Mouse (Mus musculus) G1E (cell line): ENCODE data around the gene Lkaaear1. TPM values are rescaled to one million over a fixed set of nuclear protein-coding genes. Genes with fewer than 3 reads are reported as not detected.

Experiments
- ATAC-seq: 2 replicates; pipeline ENCODE4 v1.8.0; 2016; ENCODE audit warnings: mild to moderate bottlenecking; ENCODE audit not compliant: insufficient number of reproducible peaks, poor library complexity, low FRiP score, severe bottlenecking; ENCODE audit errors: extremely low read depth
- DNase-seq: peaks from one replicate; pipeline ENCODE4 v3.0.0; 2012; ENCODE audit warnings: low spot score
- H3K27me3 ChIP-seq: 2 replicates; pipeline ENCODE4 v1.6.1; 2012; ENCODE audit warnings: mild to moderate bottlenecking, low read length, inconsistent platforms; ENCODE audit not compliant: insufficient read depth
- H3K36me3 ChIP-seq: replicated peaks from 2 replicates; pipeline ENCODE3; 2012; ENCODE audit warnings: mild to moderate bottlenecking, inconsistent platforms
- H3K4me1 ChIP-seq: 2 replicates; pipeline ENCODE4 v1.6.1; 2012; ENCODE audit warnings: low read depth, low read length, inconsistent platforms, mixed read lengths; ENCODE audit not compliant: insufficient read depth
- H3K4me3 ChIP-seq: 2 replicates; pipeline ENCODE4 v1.5.1; 2012; ENCODE audit warnings: low read depth, mild to moderate bottlenecking, inconsistent platforms, low read length, moderate library complexity, mixed read lengths
- H3K9me3 ChIP-seq: replicated peaks from 2 replicates; pipeline ENCODE4 v1.6.1; 2012; ENCODE audit warnings: inconsistent platforms
- CTCF ChIP-seq: IDR thresholded peaks from 2 replicates; pipeline ENCODE4 v1.5.1; 2012; ENCODE audit warnings: low read depth, low read length, inconsistent platforms, mixed read lengths
- GATA1 ChIP-seq: IDR thresholded peaks from 2 replicates; pipeline ENCODE4 v1.6.1; 2012; ENCODE audit warnings: borderline replicate concordance, low read length, inconsistent platforms, mixed read lengths
- GATA2 ChIP-seq: IDR thresholded peaks from 2 replicates; pipeline ENCODE4 v1.6.1; 2012; ENCODE audit warnings: low read depth, low read length, inconsistent platforms, borderline replicate concordance
- POLR2AphosphoS5 ChIP-seq: IDR thresholded peaks from 2 replicates; pipeline ENCODE4 v1.6.1; 2012; ENCODE audit warnings: low read depth, low read length, inconsistent platforms; ENCODE audit not compliant: insufficient replicate concordance
- TAL1 ChIP-seq: conservative IDR thresholded peaks from 2 replicates; pipeline ENCODE4 v1.6.1; 2012; ENCODE audit warnings: low read depth, low read length, inconsistent platforms, mixed read lengths
- polyA plus RNA-seq: library from polyadenylated mRNA; stranded (reverse); fragments of >175 nt; gene quantifications from 2 replicates; pipeline ENCODE4 v1.2.3, GENCODE M21; 2012
- total RNA-seq, 2 experiments: library from RNA; stranded (forward) in 1 of 2; stranded (reverse) in 1 of 2; fragments of 200-1000 nt in 1 of 2; fragments of >200 nt in 1 of 2; fragmentation: Nextera tagmentation in 1 of 2; gene quantifications; 2 replicates each; pipeline ENCODE4 v1.2.3; 2014 to 2017

The Lkaaear1 gene
- total and polyA plus RNA-seq, 3 experiments: not detected

GRCm38 (mm10) chr2:181653065-181653464 is 45.2 kb downstream of the Lkaaear1 start:
- no peak overlapping the region for H3K4me3 ChIP-seq
- DNase-seq: no peak
- no peak for ATAC-seq
- H3K9me3 ChIP-seq: no peaks in the 10 kb centered on the region
- H3K27me3 ChIP-seq: no peaks in the 10 kb centered on the region
- no peaks in the 10 kb centered on the region for H3K4me1 ChIP-seq
- TF ChIP-seq GATA1 (no peak), GATA2 (no peak), CTCF (no peak), POLR2AphosphoS5 (no peak), TAL1 (no peak)
- peaks cover 97% of the 10 kb centered on the region for H3K36me3 ChIP-seq

- Histone ChIP-seq H3K4me3 (no peak overlapping the region), H3K36me3 (peaks cover 97% of the 10 kb centered on the region)
Observed at GRCm38 (mm10) chr2:181648926-181649325, 49.3 kb downstream of the Lkaaear1 start.

More at GRCm38 (mm10) chr2:181648926-181649325, 49.3 kb downstream of the Lkaaear1 start:
- no peaks in the 10 kb centered on the region for H3K27me3 ChIP-seq
- TF ChIP-seq GATA2 (no peak), POLR2AphosphoS5 (no peak), CTCF (no peak), TAL1 (no peak), GATA1 (no peak)
- ATAC-seq (no peak), DNase-seq (no peak)
- no peaks in the 10 kb centered on the region for H3K9me3 ChIP-seq
- no peaks in the 10 kb centered on the region for H3K4me1 ChIP-seq

Other genes starting within 250 kb of the Lkaaear1 start
- gene Zbtb46, start 239.0 kb downstream of the Lkaaear1 start, total RNA-seq (2014; fragmentation: Nextera tagmentation): not detected in 2 replicates
- gene Zbtb46, start 239.0 kb downstream of the Lkaaear1 start, total RNA-seq (2017): 0.23 and 0.66 TPM in 2 replicates
- 0.04 TPM in 1 of 2 replicates, not detected in the other for gene Zbtb46, start 239.0 kb downstream of the Lkaaear1 start, polyA plus RNA-seq
- not detected in 2 replicates for gene Abhd16b, start 205.2 kb downstream of the Lkaaear1 start, total RNA-seq (2014; fragmentation: Nextera tagmentation)
- gene Abhd16b, start 205.2 kb downstream of the Lkaaear1 start, total RNA-seq (2017): not detected in 2 replicates
- gene Abhd16b, start 205.2 kb downstream of the Lkaaear1 start, polyA plus RNA-seq: not detected in 2 replicates
- 56.4 and 65.2 TPM in 2 replicates for gene Tpd52l2, start 201.3 kb downstream of the Lkaaear1 start, total RNA-seq (2014; fragmentation: Nextera tagmentation)
- 87.1 and 89.2 TPM in 2 replicates for gene Tpd52l2, start 201.3 kb downstream of the Lkaaear1 start, total RNA-seq (2017)
- 45.3 and 47.1 TPM in 2 replicates for gene Tpd52l2, start 201.3 kb downstream of the Lkaaear1 start, polyA plus RNA-seq
- 41.9 and 46.4 TPM in 2 replicates for gene Dnajc5, start 178.0 kb downstream of the Lkaaear1 start, total RNA-seq (2014; fragmentation: Nextera tagmentation)
- 49.5 and 52.7 TPM in 2 replicates for gene Dnajc5, start 178.0 kb downstream of the Lkaaear1 start, total RNA-seq (2017)
- 34.3 and 34.8 TPM in 2 replicates for gene Dnajc5, start 178.0 kb downstream of the Lkaaear1 start, polyA plus RNA-seq
- 51.3 and 66.0 TPM in 2 replicates for gene Uckl1, start 113.5 kb downstream of the Lkaaear1 start, total RNA-seq (2014; fragmentation: Nextera tagmentation)
- 54.9 and 63.9 TPM in 2 replicates for gene Uckl1, start 113.5 kb downstream of the Lkaaear1 start, total RNA-seq (2017)
- 46.9 and 63.2 TPM in 2 replicates for gene Uckl1, start 113.5 kb downstream of the Lkaaear1 start, polyA plus RNA-seq
- 53.1 and 60.8 TPM in 2 replicates for gene Prpf6, start 106.6 kb downstream of the Lkaaear1 start, total RNA-seq (2014; fragmentation: Nextera tagmentation)
- 76.4 and 91.9 TPM in 2 replicates for gene Prpf6, start 106.6 kb downstream of the Lkaaear1 start, total RNA-seq (2017)
- 20.3 and 27.8 TPM in 2 replicates for gene Prpf6, start 106.6 kb downstream of the Lkaaear1 start, polyA plus RNA-seq
- gene Zfp512b, start 105.6 kb downstream of the Lkaaear1 start, total RNA-seq (2014; fragmentation: Nextera tagmentation): 19.9 and 40.5 TPM in 2 replicates
- 16.3 and 19.8 TPM in 2 replicates for gene Zfp512b, start 105.6 kb downstream of the Lkaaear1 start, total RNA-seq (2017)
- gene Zfp512b, start 105.6 kb downstream of the Lkaaear1 start, polyA plus RNA-seq: 88.2 and 90.0 TPM in 2 replicates
- gene Samd10, start 99.2 kb downstream of the Lkaaear1 start, total RNA-seq (2014; fragmentation: Nextera tagmentation): 10.6 and 16.1 TPM in 2 replicates
- gene Samd10, start 99.2 kb downstream of the Lkaaear1 start, total RNA-seq (2017): 2.5 and 3.1 TPM in 2 replicates
- gene Samd10, start 99.2 kb downstream of the Lkaaear1 start, polyA plus RNA-seq: 7.6 and 9.7 TPM in 2 replicates
- gene Gm29797, start 41.4 kb downstream of the Lkaaear1 start, total RNA-seq (2014; fragmentation: Nextera tagmentation): not detected in 2 replicates
- not detected in 2 replicates for gene Gm29797, start 41.4 kb downstream of the Lkaaear1 start, total RNA-seq (2017)
- 0.12 TPM in 1 of 2 replicates, not detected in the other for gene Gm29797, start 41.4 kb downstream of the Lkaaear1 start, polyA plus RNA-seq
- not detected in 2 replicates for gene Sox18, start 26.8 kb downstream of the Lkaaear1 start, total RNA-seq (2014; fragmentation: Nextera tagmentation)
- 0.05 TPM in 1 of 2 replicates, not detected in the other for gene Sox18, start 26.8 kb downstream of the Lkaaear1 start, total RNA-seq (2017)
- 0.04 TPM in 1 of 2 replicates, not detected in the other for gene Sox18, start 26.8 kb downstream of the Lkaaear1 start, polyA plus RNA-seq
- gene Tcea2, start 18.1 kb downstream of the Lkaaear1 start, total RNA-seq (2014; fragmentation: Nextera tagmentation): not detected in 2 replicates
- 1.2 TPM in 2 replicates for gene Tcea2, start 18.1 kb downstream of the Lkaaear1 start, total RNA-seq (2017)
- 0.28 and 0.32 TPM in 2 replicates for gene Tcea2, start 18.1 kb downstream of the Lkaaear1 start, polyA plus RNA-seq
- 62.5 TPM in 2 replicates for gene Rgs19, start 4.5 kb downstream of the Lkaaear1 start, total RNA-seq (2014; fragmentation: Nextera tagmentation)
- 49.6 and 52.4 TPM in 2 replicates for gene Rgs19, start 4.5 kb downstream of the Lkaaear1 start, total RNA-seq (2017)
- gene Rgs19, start 4.5 kb downstream of the Lkaaear1 start, polyA plus RNA-seq: 52.2 and 65.5 TPM in 2 replicates
- gene Oprl1, start 16.6 kb upstream of the Lkaaear1 start, total RNA-seq (2014; fragmentation: Nextera tagmentation): not detected in 2 replicates
- 0.23 TPM in 1 of 2 replicates, not detected in the other for gene Oprl1, start 16.6 kb upstream of the Lkaaear1 start, total RNA-seq (2017)
- not detected in 2 replicates for gene Oprl1, start 16.6 kb upstream of the Lkaaear1 start, polyA plus RNA-seq
- not detected in 2 replicates for gene Myt1, start 64.9 kb upstream of the Lkaaear1 start, total RNA-seq (2014; fragmentation: Nextera tagmentation)
- gene Myt1, start 64.9 kb upstream of the Lkaaear1 start, total RNA-seq (2017): 0.06 and 0.22 TPM in 2 replicates
- not detected in 2 replicates for gene Myt1, start 64.9 kb upstream of the Lkaaear1 start, polyA plus RNA-seq
- 36.9 and 39.3 TPM in 2 replicates for gene Pcmtd2, start 139.4 kb upstream of the Lkaaear1 start, total RNA-seq (2014; fragmentation: Nextera tagmentation)
- gene Pcmtd2, start 139.4 kb upstream of the Lkaaear1 start, total RNA-seq (2017): 33.8 and 42.3 TPM in 2 replicates
- gene Pcmtd2, start 139.4 kb upstream of the Lkaaear1 start, polyA plus RNA-seq: 13.1 and 17.4 TPM in 2 replicates
- gene Polr3k, start 165.9 kb upstream of the Lkaaear1 start, total RNA-seq (2014; fragmentation: Nextera tagmentation): 36.7 and 39.7 TPM in 2 replicates
- 46.6 and 50.3 TPM in 2 replicates for gene Polr3k, start 165.9 kb upstream of the Lkaaear1 start, total RNA-seq (2017)
- 1.3 and 3.1 TPM in 2 replicates for gene Polr3k, start 165.9 kb upstream of the Lkaaear1 start, polyA plus RNA-seq